Mouse (Mus musculus) embryonic facial prominence, embryonic 10.5 days (tissue): ENCODE data around the gene Kif18a. TPM values are rescaled to one million over a fixed set of nuclear protein-coding genes. Genes with fewer than 3 reads are reported as not detected.

Source experiments
- DNase-seq: peaks from one replicate; pipeline ENCODE4 v3.0.0-alpha.2; 2017; ENCODE audit warnings: low spot score
- H3K27ac ChIP-seq: fragments of 300-500 bp; sonication (generic); replicated peaks from 2 replicates; pipeline ENCODE4 v1.5.1; 2016; ENCODE audit warnings: mild to moderate bottlenecking
- H3K27me3 ChIP-seq: fragments of 300-500 bp; sonication (generic); replicated peaks from 2 replicates; pipeline ENCODE4 v1.6.1; 2016; ENCODE audit warnings: low read depth, mild to moderate bottlenecking; ENCODE audit not compliant: poor library complexity, severe bottlenecking
- H3K36me3 ChIP-seq: fragments of 300-500 bp; sonication (generic); replicated peaks from 2 replicates; pipeline ENCODE4 v1.6.1; 2016; ENCODE audit warnings: mild to moderate bottlenecking, moderate library complexity
- H3K4me1 ChIP-seq: fragments of 300-500 bp; sonication (generic); 2 replicates; pipeline ENCODE4 v1.6.1; 2016
- H3K4me3 ChIP-seq: fragments of 300-500 bp; sonication (generic); 2 replicates; pipeline ENCODE4 v1.5.1; 2016; ENCODE audit warnings: mild to moderate bottlenecking, moderate library complexity
- H3K9me3 ChIP-seq: fragments of 300-500 bp; sonication (generic); 2 replicates; pipeline ENCODE4 v1.6.1; 2016; ENCODE audit warnings: mild to moderate bottlenecking
- WGBS: fragments of 180-500 bp; shearing (Covaris S2); methylation state at CpG from one replicate; pipeline ENCODE4 v1.1.7; 2016; 5-methylcytosine and 5-hydroxymethylcytosine counted together
- polyA plus RNA-seq: library from polyadenylated mRNA; unstranded; fragments of >200 nt; fragmentation: Nextera tagmentation; extraction: Ambion mirVana; gene quantifications from 2 replicates; pipeline ENCODE4 v1.2.1, GENCODE M21; 2016

Kif18a gene
- polyA plus RNA-seq, 1 experiment from 2014 or later: 30.1 TPM

DNA sequence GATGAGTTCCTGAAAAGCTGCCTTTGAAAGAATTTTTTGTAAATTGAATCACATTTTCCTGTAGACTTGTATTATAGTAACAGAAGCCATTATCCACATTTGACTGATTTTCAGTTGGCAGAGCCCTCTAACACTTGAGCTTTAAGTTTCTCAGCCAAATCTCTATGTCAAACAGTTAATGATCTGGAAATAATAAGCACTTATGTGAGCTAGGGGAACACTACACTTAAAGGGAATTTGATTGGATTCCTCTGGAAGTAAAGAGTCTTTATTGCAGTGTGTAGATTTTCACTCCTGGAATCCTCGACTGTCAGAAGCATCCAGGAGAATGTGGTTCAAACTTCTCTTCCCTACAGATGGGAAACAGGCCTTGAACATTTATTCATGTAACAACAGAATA lies 105.7 kb downstream of the Kif18a start:
- Histone ChIP-seq H3K4me3 (no peak overlapping the region), H3K9me3 (no peaks in the 10 kb centered on the region), H3K27me3 (no peaks in the 10 kb centered on the region), H3K36me3 (no peaks in the 10 kb centered on the region), H3K4me1 (peaks cover 9% of the 10 kb centered on the region; the same call in 1 of the 2 replicates), H3K27ac (no peak overlapping the region)
- 43% methylated on average over 1 of the region's 1 CpGs for WGBS
- no peak for DNase-seq

DNA sequence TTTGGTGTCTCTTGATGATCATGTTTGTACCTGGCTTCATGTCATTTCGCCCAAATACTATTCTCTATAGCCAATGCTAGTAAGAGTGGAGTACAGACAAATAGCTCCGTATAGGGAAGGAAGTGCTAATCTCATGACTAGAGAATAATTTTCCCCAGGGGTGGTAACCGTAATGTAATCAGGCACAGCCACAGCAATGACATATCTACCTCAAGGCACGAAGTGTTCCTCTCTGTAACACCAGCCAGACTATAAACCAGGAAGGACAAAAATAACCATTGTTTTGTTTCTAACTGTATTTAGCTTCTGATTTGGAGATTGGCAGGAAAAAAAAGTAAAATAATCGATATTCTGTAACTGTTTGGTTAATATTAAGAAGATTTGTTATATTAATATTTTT lies 108.2 kb downstream of the Kif18a start:
- WGBS: 79% methylated on average over 5 of the region's 5 CpGs
- Histone ChIP-seq H3K4me1 (peaks cover 9% of the 10 kb centered on the region; the same call in 1 of the 2 replicates), H3K27ac (no peak overlapping the region), H3K4me3 (no peak overlapping the region), H3K27me3 (no peaks in the 10 kb centered on the region), H3K36me3 (no peaks in the 10 kb centered on the region), H3K9me3 (no peaks in the 10 kb centered on the region)
- DNase-seq: no peak

DNA sequence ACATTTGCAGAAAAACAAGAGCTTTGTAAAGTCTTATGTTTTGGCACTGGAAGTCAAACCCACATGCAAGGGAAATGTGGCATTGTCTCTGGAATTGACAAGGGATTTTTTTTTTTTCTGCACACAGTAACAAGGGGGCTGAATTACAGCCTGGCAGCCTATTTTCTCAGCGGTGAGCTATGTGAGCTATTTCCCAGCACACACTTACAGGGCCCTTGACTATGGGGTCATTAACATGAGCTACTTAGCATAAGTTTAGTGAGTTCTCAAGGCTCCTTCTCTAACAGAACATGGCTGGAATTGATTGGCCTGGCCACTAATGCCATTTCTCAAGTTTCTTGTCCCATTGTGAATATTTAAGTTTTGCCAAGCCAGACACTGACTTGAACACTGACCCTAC lies 109.4 kb downstream of the Kif18a start:
- H3K27me3 ChIP-seq: no peaks in the 10 kb centered on the region
- H3K36me3 ChIP-seq: no peaks in the 10 kb centered on the region
- H3K9me3 ChIP-seq: no peaks in the 10 kb centered on the region
- 19% methylated on average over 1 of the region's 1 CpGs for WGBS
- no peak overlapping the region for H3K27ac ChIP-seq
- DNase-seq: no peak
- no peak overlapping the region for H3K4me3 ChIP-seq
- peaks cover 9% of the 10 kb centered on the region; the same call in 1 of the 2 replicates for H3K4me1 ChIP-seq

Other genes with a start within 250 kb of the Kif18a start
- 8.8 and 9.8 TPM in 2 replicates for gene Mettl15, start within 50 bp of the Kif18a start, polyA plus RNA-seq